Mouse (Mus musculus) thymus, adult 2 months (tissue): ENCODE results near the gene Auts2. TPM values are rescaled to one million over a fixed set of nuclear protein-coding genes. Genes with fewer than 3 reads are reported as not detected.

Source experiments
- DNase-seq: peaks from one replicate; pipeline ENCODE4 v3.0.0; 2021
- H3K27ac ChIP-seq: fragments of 200-500 bp; 2 replicates; pipeline ENCODE4 v1.5.1; 2012; ENCODE audit warnings: low read length, control low read depth; ENCODE audit not compliant: control insufficient read depth, insufficient read depth
- H3K27me3 ChIP-seq: fragments of 200-500 bp; 2 replicates; pipeline ENCODE4 v1.6.1; 2012; ENCODE audit warnings: mild to moderate bottlenecking, low read length, moderate library complexity, mixed read lengths; ENCODE audit not compliant: control insufficient read depth, insufficient read depth
- H3K36me3 ChIP-seq: fragments of 200-500 bp; 2 replicates; pipeline ENCODE4 v1.6.1; 2012; ENCODE audit warnings: mild to moderate bottlenecking, low read length, moderate library complexity; ENCODE audit not compliant: control insufficient read depth, insufficient read depth
- H3K4me1 ChIP-seq: fragments of 200-500 bp; replicated peaks from 2 replicates; pipeline ENCODE4 v1.6.1; 2012; ENCODE audit warnings: low read length; ENCODE audit not compliant: control insufficient read depth, insufficient read depth
- H3K4me3 ChIP-seq: fragments of 200-500 bp; 2 replicates; pipeline ENCODE4 v1.5.1; 2012; ENCODE audit warnings: mild to moderate bottlenecking, low read length, control low read depth, moderate library complexity; ENCODE audit not compliant: control insufficient read depth, insufficient read depth
- CTCF ChIP-seq: fragments of 200-500 bp; IDR thresholded peaks from 2 replicates; pipeline ENCODE4 v1.5.1; 2012; ENCODE audit warnings: mild to moderate bottlenecking, control low read depth, low read length, moderate library complexity, borderline replicate concordance; ENCODE audit not compliant: control insufficient read depth, poor library complexity, insufficient read depth; ENCODE audit errors: extremely low read depth
- POLR2A ChIP-seq: fragments of 200-500 bp; IDR thresholded peaks from 2 replicates; pipeline ENCODE4 v1.6.1; 2012; ENCODE audit warnings: mild to moderate bottlenecking, low read length, control low read depth, moderate library complexity; ENCODE audit not compliant: control insufficient read depth, poor library complexity, insufficient read depth; ENCODE audit errors: extremely low read depth
- WGBS: fragments of 180-500 bp; shearing (Covaris S2); methylation state at CpG from one replicate; pipeline ENCODE4 v1.1.7; 2018; 5-methylcytosine and 5-hydroxymethylcytosine counted together
- polyA plus RNA-seq: library from polyadenylated mRNA; depleted of rRNA; stranded (reverse); fragments of >200 nt; gene quantifications from 2 replicates; pipeline ENCODE4 v1.2.3, GENCODE M21; 2012

The Auts2 gene
- polyA plus RNA-seq, 1 experiment, result 4.9 TPM

DNA sequence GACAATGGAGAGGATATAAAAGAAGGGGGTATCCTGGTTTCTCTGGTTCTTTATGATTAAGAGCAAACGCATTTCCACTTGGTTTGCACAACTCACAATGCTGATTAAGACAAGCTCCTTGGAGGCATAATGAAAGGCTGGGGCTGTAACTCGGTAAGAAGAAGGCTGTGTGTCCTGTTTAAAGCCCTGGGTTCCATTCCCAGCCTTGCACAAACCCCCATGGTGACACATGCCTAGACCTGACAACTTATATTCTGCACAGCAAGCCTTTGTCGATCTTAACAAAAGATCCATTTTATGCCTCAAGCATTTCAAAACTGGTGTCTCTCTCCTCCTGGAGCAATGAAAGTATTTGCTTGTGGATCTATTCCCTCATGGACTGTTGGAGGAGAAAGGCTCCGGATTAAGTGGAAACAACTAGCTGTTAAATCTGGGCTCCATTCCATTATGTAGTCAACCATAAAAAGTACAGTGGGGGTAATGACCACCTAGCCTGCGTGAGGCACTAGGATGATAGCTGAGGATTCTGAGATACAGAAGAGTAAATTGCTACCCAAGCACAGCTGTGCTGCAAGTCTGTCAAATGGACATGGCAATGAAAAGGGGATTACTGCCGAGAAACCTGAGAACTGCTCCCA lies 218.8 kb downstream of the Auts2 start:
- no peaks in the 10 kb centered on the region for H3K27me3 ChIP-seq
- H3K36me3 ChIP-seq, result no peaks in the 10 kb centered on the region
- no peak overlapping the region for H3K27ac ChIP-seq
- TF ChIP-seq CTCF, result no peak
- no peak for TF ChIP-seq POLR2A
- no peak for DNase-seq
- H3K4me3 ChIP-seq, result no peak overlapping the region
- H3K4me1 ChIP-seq, result no peaks in the 10 kb centered on the region; the same call in 1 of the 2 replicates
- WGBS, result 91% methylated on average over 6 of the region's 6 CpGs

DNA sequence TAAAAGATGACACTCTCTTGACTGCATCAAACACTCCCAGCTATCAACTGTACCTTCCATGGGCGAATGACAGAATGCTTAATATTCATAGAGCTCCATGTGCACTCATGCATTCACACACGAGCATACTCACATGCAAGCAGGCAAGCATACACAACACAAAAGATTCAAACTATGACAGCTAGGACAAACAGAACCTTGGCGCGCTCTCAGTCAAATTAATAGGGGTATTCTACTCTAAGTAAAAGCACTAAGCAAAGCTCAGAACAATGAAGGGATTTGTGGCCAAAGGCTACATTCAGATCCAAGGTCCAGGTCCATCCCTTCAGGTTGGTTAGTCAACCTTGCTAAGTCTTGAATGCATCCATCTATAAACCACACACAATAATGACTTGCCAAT lies 219.5 kb downstream of the Auts2 start:
- no peaks in the 10 kb centered on the region; the same call in 1 of the 2 replicates for H3K4me1 ChIP-seq
- H3K27me3 ChIP-seq, result no peaks in the 10 kb centered on the region
- no peak for DNase-seq
- H3K36me3 ChIP-seq, result no peaks in the 10 kb centered on the region
- WGBS, result 93% methylated on average over 4 of the region's 4 CpGs
- no peak for TF ChIP-seq POLR2A
- TF ChIP-seq CTCF, result no peak
- H3K4me3 ChIP-seq, result no peak overlapping the region
- H3K27ac ChIP-seq, result no peak overlapping the region

DNA sequence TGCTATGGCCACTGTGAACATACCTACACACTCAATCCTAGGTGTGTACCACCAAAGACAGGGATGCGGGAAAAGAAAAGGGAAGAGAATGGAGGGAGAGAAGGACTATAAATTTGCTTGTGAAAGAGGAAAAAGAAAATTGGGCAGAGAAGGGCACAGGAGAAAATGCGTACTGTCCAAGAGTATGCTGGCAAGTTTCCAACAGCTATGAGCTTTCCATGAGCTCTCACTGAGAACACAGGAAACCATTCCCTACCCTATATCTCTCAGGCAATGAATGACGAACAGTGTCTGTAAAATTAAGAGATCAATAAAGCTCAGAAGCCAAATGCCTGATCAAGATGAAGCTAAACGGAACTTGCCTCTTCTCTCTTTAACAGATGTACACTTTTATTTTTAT lies 220.2 kb downstream of the Auts2 start:
- Histone ChIP-seq H3K4me3 (no peak overlapping the region), H3K27ac (no peak overlapping the region), H3K36me3 (no peaks in the 10 kb centered on the region), H3K27me3 (no peaks in the 10 kb centered on the region), H3K4me1 (no peaks in the 10 kb centered on the region; the same call in 1 of the 2 replicates)
- TF ChIP-seq CTCF (no peak), POLR2A (no peak)
- DNase-seq, result no peak
- 94% methylated on average over 4 of the region's 4 CpGs for WGBS

GRCm38 (mm10) chr5:132318026-132318765 lies 224.9 kb downstream of the Auts2 start:
- DNase-seq, result no peak
- Histone ChIP-seq H3K4me3 (no peak overlapping the region), H3K27ac (no peak overlapping the region), H3K27me3 (no peaks in the 10 kb centered on the region), H3K36me3 (no peaks in the 10 kb centered on the region), H3K4me1 (no peaks in the 10 kb centered on the region)
- WGBS, result 91% methylated on average over 9 of the region's 9 CpGs
- TF ChIP-seq CTCF (no peak), POLR2A (no peak)

DNA sequence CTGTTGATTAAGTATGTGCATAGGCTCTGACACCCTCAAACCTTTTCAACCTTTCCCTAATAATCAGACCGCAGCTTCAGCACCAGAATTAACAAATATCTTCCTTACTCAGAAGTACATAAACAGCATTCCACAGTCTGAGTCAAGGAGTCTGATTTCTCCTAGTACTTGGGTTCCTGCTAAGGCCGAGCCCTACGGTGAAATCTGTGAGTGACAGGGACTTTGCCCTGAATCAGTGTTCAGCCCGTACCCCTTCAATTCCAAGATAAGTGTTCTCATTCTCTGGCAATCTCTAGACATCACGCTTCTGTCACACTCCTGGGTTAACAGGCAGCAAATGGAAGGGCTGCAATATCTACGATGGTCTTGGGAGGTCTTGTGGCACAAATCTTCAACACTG lies 226.2 kb downstream of the Auts2 start:
- no peak for TF ChIP-seq POLR2A
- TF ChIP-seq CTCF, result no peak
- no peaks in the 10 kb centered on the region for H3K27me3 ChIP-seq
- DNase-seq, result no peak
- whole genome bisulfite sequencing, result 97% methylated on average over 6 of the region's 6 CpGs
- H3K4me3 ChIP-seq, result no peak overlapping the region
- H3K27ac ChIP-seq, result no peak overlapping the region
- H3K4me1 ChIP-seq, result no peaks in the 10 kb centered on the region
- H3K36me3 ChIP-seq, result no peaks in the 10 kb centered on the region

- Histone ChIP-seq H3K4me3 (no peak overlapping the region), H3K27ac (no peak overlapping the region), H3K27me3 (no peaks in the 10 kb centered on the region), H3K36me3 (no peaks in the 10 kb centered on the region), H3K4me1 (no peaks in the 10 kb centered on the region)
- TF ChIP-seq CTCF (no peak), POLR2A (no peak)
- 97% methylated on average over 5 of the region's 5 CpGs for WGBS
- DNase-seq, result no peak
Observed at GRCm38 (mm10) chr5:132314300-132314699, 228.8 kb downstream of the Auts2 start.

DNA sequence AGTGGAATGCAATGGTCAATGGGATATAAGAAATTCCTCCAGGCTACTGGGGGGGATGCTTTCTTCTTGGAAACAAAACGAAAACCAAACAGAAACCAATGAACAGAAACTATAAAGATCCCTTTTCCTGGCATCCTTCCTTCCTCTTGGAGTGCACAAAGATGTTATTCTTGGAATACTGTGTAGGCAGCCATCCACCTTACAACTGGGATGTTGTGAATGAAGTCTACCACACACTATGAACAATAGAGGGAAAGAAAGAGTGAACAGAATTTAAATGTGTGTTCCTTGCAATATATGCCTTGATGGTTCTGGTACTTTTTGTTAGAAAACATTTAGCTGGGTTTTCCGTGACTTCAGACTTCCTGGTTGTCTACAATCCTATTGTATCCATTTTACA lies 236.1 kb downstream of the Auts2 start:
- Histone ChIP-seq H3K27ac (no peak overlapping the region), H3K4me3 (no peak overlapping the region), H3K27me3 (no peaks in the 10 kb centered on the region), H3K36me3 (no peaks in the 10 kb centered on the region), H3K4me1 (no peaks in the 10 kb centered on the region)
- 90% methylated on average over 2 of the region's 2 CpGs for WGBS
- TF ChIP-seq CTCF (no peak), POLR2A (no peak)
- no peak for DNase-seq
